Mouse (Mus musculus) erythroblast, embryonic 14.5 days (primary cell): ENCODE data around the gene Fev. TPM values are rescaled to one million over a fixed set of nuclear protein-coding genes. Genes with fewer than 3 reads are reported as not detected.

Source experiments
- H3K27me3 ChIP-seq: 2 replicates; pipeline ENCODE4 v1.6.1; 2012; ENCODE audit warnings: inconsistent platforms; ENCODE audit not compliant: control insufficient read depth
- H3K36me3 ChIP-seq: 2 replicates; pipeline ENCODE4 v1.6.1; 2012; ENCODE audit warnings: mild to moderate bottlenecking, inconsistent platforms; ENCODE audit not compliant: control insufficient read depth
- H3K4me1 ChIP-seq: 2 replicates; pipeline ENCODE4 v1.6.1; 2012; ENCODE audit warnings: inconsistent platforms; ENCODE audit not compliant: control insufficient read depth
- H3K4me3 ChIP-seq: replicated peaks from 2 replicates; pipeline ENCODE3; 2012; ENCODE audit warnings: moderate library complexity, mild to moderate bottlenecking, inconsistent platforms
- H3K9me3 ChIP-seq: 2 replicates; pipeline ENCODE4 v1.6.1; 2012; ENCODE audit warnings: low read length, inconsistent platforms, mixed read lengths; ENCODE audit not compliant: control insufficient read depth
- GATA1 ChIP-seq: IDR thresholded peaks from 2 replicates; pipeline ENCODE4 v1.6.1; 2012; ENCODE audit warnings: low read length, inconsistent platforms, mixed read lengths
- TAL1 ChIP-seq: IDR thresholded peaks from 3 replicates; pipeline ENCODE4 v1.6.1; 2012; ENCODE audit warnings: low read length, inconsistent platforms, mixed read lengths
- polyA plus RNA-seq: library from polyadenylated mRNA; stranded (reverse); fragments of >175 nt; gene quantifications from 2 replicates; pipeline ENCODE4 v1.2.3, GENCODE M21; 2012

The Fev gene
- polyA plus RNA-seq = not detected in 2 replicates

GRCm38 (mm10) chr1:74885369-74886042 lies at the start of gene Fev:
TSS of gene Fev (minus strand) at chr1:74885419.
- Histone ChIP-seq H3K4me1 (no peaks in the 10 kb centered on the region), H3K27me3 (peaks cover 86% of the 10 kb centered on the region), H3K36me3 (no peaks in the 10 kb centered on the region), H3K4me3 (no peak within 1 kb of the TSS), H3K9me3 (no peaks in the 10 kb centered on the region)
- TF ChIP-seq GATA1 = no peak
- no peak for TF ChIP-seq TAL1

GRCm38 (mm10) chr1:74927621-74928296 lies 42.5 kb upstream of the Fev start:
- H3K36me3 ChIP-seq = no peaks in the 10 kb centered on the region
- H3K27me3 ChIP-seq = no peaks in the 10 kb centered on the region; the same call in 1 of the 2 replicates
- H3K4me1 ChIP-seq = no peaks in the 10 kb centered on the region
- no peaks in the 10 kb centered on the region for H3K9me3 ChIP-seq
- no peak overlapping the region for H3K4me3 ChIP-seq
- TF ChIP-seq TAL1 (no peak), GATA1 (no peak)

- no peaks in the 10 kb centered on the region for H3K9me3 ChIP-seq
- no peak overlapping the region for H3K4me3 ChIP-seq
- H3K36me3 ChIP-seq = no peaks in the 10 kb centered on the region
- no peaks in the 10 kb centered on the region for H3K4me1 ChIP-seq
- no peaks in the 10 kb centered on the region; the same call in 1 of the 2 replicates for H3K27me3 ChIP-seq
- TF ChIP-seq TAL1 (no peak), GATA1 (no peak)
Observed at GRCm38 (mm10) chr1:74926721-74927120, 41.5 kb upstream of the Fev start.

DNA sequence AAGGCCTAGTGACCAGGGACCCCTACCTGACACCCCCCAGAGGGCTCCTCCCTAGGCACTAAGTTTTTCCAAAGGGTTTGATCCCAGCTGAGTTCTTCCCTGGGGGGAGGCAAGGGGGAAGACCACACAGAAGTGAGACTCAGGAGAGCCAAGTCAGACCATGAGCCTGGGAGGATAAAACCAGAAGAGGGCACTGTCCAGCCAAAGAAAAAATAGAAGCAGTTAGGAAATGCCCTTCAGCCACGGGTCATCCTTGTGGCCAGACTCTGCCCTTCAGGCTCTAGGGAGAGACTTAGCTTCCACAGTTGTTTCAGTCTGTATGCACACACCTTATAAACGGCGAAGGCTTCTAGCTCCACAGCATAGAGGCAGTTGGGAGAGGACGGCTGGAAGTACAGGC lies 39.2 kb upstream of the Fev start:
- H3K9me3 ChIP-seq = no peaks in the 10 kb centered on the region
- no peak overlapping the region for H3K4me3 ChIP-seq
- no peaks in the 10 kb centered on the region for H3K36me3 ChIP-seq
- no peak for TF ChIP-seq TAL1
- no peaks in the 10 kb centered on the region for H3K4me1 ChIP-seq
- H3K27me3 ChIP-seq = no peaks in the 10 kb centered on the region; the same call in 1 of the 2 replicates

- Histone ChIP-seq H3K27me3 (no peaks in the 10 kb centered on the region; the same call in 1 of the 2 replicates), H3K4me1 (no peaks in the 10 kb centered on the region), H3K4me3 (no peak overlapping the region), H3K9me3 (peaks cover 2% of the 10 kb centered on the region; the same call in 1 of the 2 replicates), H3K36me3 (no peaks in the 10 kb centered on the region)
- TF ChIP-seq TAL1 (no peak), GATA1 (no peak)
Observed at GRCm38 (mm10) chr1:74915706-74916105, 30.5 kb upstream of the Fev start.

- Histone ChIP-seq H3K27me3 (peaks cover 43% of the 10 kb centered on the region), H3K36me3 (no peaks in the 10 kb centered on the region), H3K9me3 (no peaks in the 10 kb centered on the region), H3K4me3 (no peak overlapping the region), H3K4me1 (no peaks in the 10 kb centered on the region)
- TF ChIP-seq GATA1 (no peak), TAL1 (no peak)
Observed at GRCm38 (mm10) chr1:74902191-74902590, 17.0 kb upstream of the Fev start.

DNA sequence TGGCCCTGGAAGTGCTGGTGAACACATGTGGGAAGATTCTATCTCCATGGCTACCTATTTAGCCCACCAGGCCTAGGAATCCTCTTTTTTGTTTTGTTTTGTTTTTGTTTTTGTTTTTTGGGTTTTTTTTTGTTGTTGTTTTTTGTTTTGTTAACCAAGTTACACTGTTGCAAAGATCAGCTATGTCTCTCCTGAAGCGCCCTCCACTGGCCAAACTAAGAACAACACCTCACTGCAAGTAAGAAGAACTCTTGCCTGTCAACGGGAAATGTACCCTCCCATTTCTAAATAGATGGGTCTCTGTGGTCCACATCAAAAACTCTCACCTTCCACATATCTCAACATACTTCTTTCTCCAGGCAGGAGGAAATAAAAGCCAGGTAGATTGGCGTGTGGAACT lies 16.5 kb upstream of the Fev start:
- H3K36me3 ChIP-seq = no peaks in the 10 kb centered on the region
- no peaks in the 10 kb centered on the region for H3K9me3 ChIP-seq
- no peak overlapping the region for H3K4me3 ChIP-seq
- H3K27me3 ChIP-seq = peaks cover 45% of the 10 kb centered on the region
- no peaks in the 10 kb centered on the region for H3K4me1 ChIP-seq
- no peak for TF ChIP-seq TAL1
- TF ChIP-seq GATA1 = no peak

- H3K4me1 ChIP-seq = no peaks in the 10 kb centered on the region
- TF ChIP-seq GATA1 (no peak), TAL1 (no peak)
- H3K36me3 ChIP-seq = no peaks in the 10 kb centered on the region
- H3K27me3 ChIP-seq = peaks cover 50% of the 10 kb centered on the region
- H3K9me3 ChIP-seq = no peaks in the 10 kb centered on the region
- no peak overlapping the region for H3K4me3 ChIP-seq
Observed at GRCm38 (mm10) chr1:74900341-74901285, 15.4 kb upstream of the Fev start.
